Mouse (Mus musculus) erythroblast, embryonic 14.5 days (primary cell): ENCODE data around the gene L3mbtl4.

Source experiments
- GATA1 ChIP-seq: IDR thresholded peaks from 2 replicates; pipeline ENCODE4 v1.6.1; 2012; ENCODE audit warnings: low read length, inconsistent platforms, mixed read lengths
- TAL1 ChIP-seq: IDR thresholded peaks from 3 replicates; pipeline ENCODE4 v1.6.1; 2012; ENCODE audit warnings: low read length, inconsistent platforms, mixed read lengths

DNA sequence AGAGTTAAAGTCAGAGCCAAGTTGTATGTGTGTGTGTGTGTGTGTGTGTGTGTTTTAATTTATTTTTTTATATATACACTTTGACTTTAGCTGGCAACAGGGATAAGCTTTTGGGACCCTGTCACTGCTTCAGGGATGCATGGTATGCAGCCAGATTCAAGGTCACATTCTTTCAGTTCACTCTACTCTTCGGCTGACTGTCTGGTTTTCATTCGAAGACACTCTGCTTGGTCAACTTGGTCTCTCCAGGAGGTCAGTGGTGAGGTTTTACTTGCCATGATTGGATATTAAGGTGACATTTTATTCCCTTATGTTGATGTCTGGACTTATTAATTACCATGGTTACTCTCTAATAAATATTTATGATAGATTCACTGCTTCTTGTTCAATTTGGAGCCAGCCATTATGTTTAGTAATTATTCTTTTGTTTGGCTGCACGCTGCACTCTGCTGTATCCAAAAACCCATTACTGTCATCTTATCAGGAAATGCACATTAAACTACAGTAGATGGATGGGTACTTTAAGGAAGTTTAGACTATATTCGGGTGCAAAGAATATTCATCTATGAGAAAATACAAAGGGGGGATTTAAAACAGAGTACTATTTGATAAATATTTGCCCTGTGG lies 216.6 kb downstream of the L3mbtl4 start:
- TF ChIP-seq GATA1, result no peak
- no peak for TF ChIP-seq TAL1
